Mouse (Mus musculus) heart, adult 2 months (tissue): ENCODE results near the gene Fam241b. TPM values are rescaled to one million over a fixed set of nuclear protein-coding genes. Genes with fewer than 3 reads are reported as not detected.

ENCODE experiments used
- DNase-seq, 2 experiments: peaks; one replicate each; pipeline ENCODE4 v3.0.0; 2021
- H3K27ac ChIP-seq: fragments of 200-600 bp; 2 replicates; pipeline ENCODE4 v1.8.1; 2022
- H3K27me3 ChIP-seq: fragments of 200-500 bp; 2 replicates; pipeline ENCODE4 v1.6.1; 2012; ENCODE audit warnings: mild to moderate bottlenecking, low read length, inconsistent platforms, mixed read lengths; ENCODE audit not compliant: control insufficient read depth, insufficient read depth
- H3K36me3 ChIP-seq: fragments of 200-500 bp; 2 replicates; pipeline ENCODE4 v1.6.1; 2012; ENCODE audit warnings: low read length, inconsistent platforms; ENCODE audit not compliant: control insufficient read depth, insufficient read depth
- H3K4me1 ChIP-seq: fragments of 200-500 bp; 2 replicates; pipeline ENCODE4 v1.6.1; 2011; ENCODE audit warnings: low read length; ENCODE audit not compliant: control insufficient read depth, insufficient read depth
- H3K4me3 ChIP-seq: fragments of 200-600 bp; 2 replicates; pipeline ENCODE4 v1.8.1; 2022
- H3K79me2 ChIP-seq: fragments of 200-500 bp; replicated peaks from 2 replicates; pipeline ENCODE4 v1.6.1; 2012; ENCODE audit warnings: mild to moderate bottlenecking, inconsistent platforms, low read length, moderate library complexity, mixed read lengths; ENCODE audit not compliant: control insufficient read depth, insufficient read depth
- H3K9ac ChIP-seq: fragments of 200-500 bp; 2 replicates; pipeline ENCODE4 v1.6.1; 2012; ENCODE audit warnings: low read depth, mild to moderate bottlenecking, control low read depth, inconsistent platforms, low read length, mixed read lengths
- CTCF ChIP-seq: fragments of 200-600 bp; IDR thresholded peaks from 2 replicates; pipeline ENCODE4 v1.8.1; 2022; ENCODE audit warnings: antibody characterized with exemption, mild to moderate bottlenecking, moderate library complexity
- EP300 ChIP-seq: fragments of 200-500 bp; IDR thresholded peaks from 2 replicates; pipeline ENCODE4 v1.6.1; 2011; ENCODE audit warnings: low read depth, low read length, control low read depth; ENCODE audit not compliant: insufficient read depth
- POLR2A ChIP-seq: fragments of 200-500 bp; IDR thresholded peaks from 2 replicates; pipeline ENCODE4 v1.6.1; 2011; ENCODE audit warnings: mild to moderate bottlenecking, low read depth, low read length, control low read depth; ENCODE audit not compliant: insufficient read depth
- WGBS: fragments of 180-500 bp; shearing (Covaris S2); methylation state at CpG from one replicate; pipeline ENCODE4 v1.1.7; 2018; 5-methylcytosine and 5-hydroxymethylcytosine counted together
- intact Hi-C: fragments of 180-260 bp; cut with DNase I; formaldehyde crosslinking; loops from one replicate; pipeline ENCODE4 v1.15.1; 2025
- long read RNA-seq: library from polyadenylated mRNA; stranded (forward); transcript quantifications from one replicate; pipeline ENCODE4 v2.0.0, GENCODE M21; 2021
- polyA plus RNA-seq: library from polyadenylated mRNA; depleted of rRNA; stranded (reverse); fragments of >200 nt; gene quantifications from 2 replicates; pipeline ENCODE4 v1.2.3, GENCODE M21; 2012; rRNA removed
- total RNA-seq, 2 experiments: library from RNA; stranded (reverse); gene quantifications; 2 replicates each; pipeline ENCODE4 v1.2.3; 2021

Fam241b gene
- 1 to 10 TPM; 3.0 to 3.2 TPM for total RNA-seq
- polyA plus RNA-seq = 2.5 and 3.3 TPM in 2 replicates
- long read RNA-seq = 0 reads

GRCm38 (mm10) chr10:62143820-62144219 lies at the start of gene Fam241b:
Gene Fam241b (minus strand): TSS chr10:62143920.
- Histone ChIP-seq H3K36me3 (no peaks in the 10 kb centered on the region), H3K4me1 (no peaks in the 10 kb centered on the region), H3K79me2 (no peaks in the 10 kb centered on the region), H3K27me3 (no peaks in the 10 kb centered on the region), H3K4me3 (no peak within 1 kb of the TSS), H3K27ac (no peak within 1 kb of the TSS), H3K9ac (no peak within 1 kb of the TSS)
- no peak for DNase-seq
- TF ChIP-seq EP300 = no peak
- no peak for TF ChIP-seq CTCF
- TF ChIP-seq POLR2A = no peak
- intact Hi-C loops = no loop called here
- 53% methylated on average over 8 of the region's 8 CpGs for WGBS

DNA sequence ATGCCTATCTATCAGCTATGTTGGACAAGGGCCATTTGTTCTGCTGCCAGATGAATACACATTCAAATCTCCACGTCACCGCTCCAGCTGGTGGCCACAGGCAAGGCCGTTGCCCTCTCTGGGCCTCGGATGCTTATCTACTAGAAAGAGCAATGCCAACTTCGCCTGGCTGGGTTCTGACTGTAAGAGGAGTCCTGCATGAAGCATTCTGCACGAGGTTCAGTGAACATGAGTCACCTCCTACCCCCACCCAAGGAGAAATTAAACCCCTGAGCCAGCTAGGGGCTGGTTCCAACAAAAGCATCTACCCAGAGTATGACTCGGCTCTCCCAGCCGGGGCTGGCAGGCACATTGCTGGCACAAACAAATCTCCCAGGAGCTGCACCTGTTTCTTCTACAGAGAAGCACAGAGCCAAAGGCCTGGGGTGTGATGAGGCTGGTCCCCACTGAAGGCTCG lies 49.0 kb upstream of the Fam241b start:
- Histone ChIP-seq H3K36me3 (no peaks in the 10 kb centered on the region), H3K4me3 (no peak overlapping the region), H3K79me2 (no peaks in the 10 kb centered on the region), H3K27ac (no peak overlapping the region), H3K27me3 (no peaks in the 10 kb centered on the region), H3K4me1 (no peaks in the 10 kb centered on the region), H3K9ac (no peak overlapping the region)
- TF ChIP-seq POLR2A (no peak), CTCF (no peak), EP300 (no peak)
- peak in 1 of 2 experiments; percentile 47 for DNase-seq
- WGBS = 45% methylated on average over 9 of the region's 9 CpGs
- intact Hi-C loops = loop anchor here (5.0 kb wide), 1 partner anchor 295 kb away; the partner anchor contains the start of gene Vps26a

- DNase-seq = no peak
- Histone ChIP-seq H3K36me3 (no peaks in the 10 kb centered on the region), H3K27me3 (no peaks in the 10 kb centered on the region), H3K9ac (no peak overlapping the region), H3K79me2 (no peaks in the 10 kb centered on the region), H3K4me1 (no peaks in the 10 kb centered on the region), H3K4me3 (no peak overlapping the region), H3K27ac (no peak overlapping the region)
- WGBS = 96% methylated on average over 7 of the region's 7 CpGs
- no peak for TF ChIP-seq EP300
- no peak for TF ChIP-seq CTCF
- no peak for TF ChIP-seq POLR2A
- intact Hi-C loops = loop anchor here (5.0 kb wide), 1 partner anchor 296 kb away; the partner anchor contains the start of gene Vps26a
These were observed 47.1 kb upstream of the Fam241b start for GRCm38 (mm10) chr10:62190821-62191220.

GRCm38 (mm10) chr10:62189910-62190309 lies 46.2 kb upstream of the Fam241b start:
- 83% methylated on average over 4 of the region's 4 CpGs for WGBS
- H3K27me3 ChIP-seq = no peaks in the 10 kb centered on the region
- H3K9ac ChIP-seq = no peak overlapping the region
- H3K79me2 ChIP-seq = no peaks in the 10 kb centered on the region
- peak in 1 of 2 experiments; percentile 45 for DNase-seq
- H3K27ac ChIP-seq = peak overlapping the region; percentile 73
- intact Hi-C loops = loop anchor here (5.0 to 10.0 kb wide), 4 partner anchors 195 to 315 kb away; partner anchors contain the start of gene Vps26a
- no peaks in the 10 kb centered on the region for H3K36me3 ChIP-seq
- TF ChIP-seq POLR2A = no peak
- no peak for TF ChIP-seq EP300
- TF ChIP-seq CTCF = no peak
- no peaks in the 10 kb centered on the region for H3K4me1 ChIP-seq
- peak overlapping the region; percentile 26 for H3K4me3 ChIP-seq

DNA sequence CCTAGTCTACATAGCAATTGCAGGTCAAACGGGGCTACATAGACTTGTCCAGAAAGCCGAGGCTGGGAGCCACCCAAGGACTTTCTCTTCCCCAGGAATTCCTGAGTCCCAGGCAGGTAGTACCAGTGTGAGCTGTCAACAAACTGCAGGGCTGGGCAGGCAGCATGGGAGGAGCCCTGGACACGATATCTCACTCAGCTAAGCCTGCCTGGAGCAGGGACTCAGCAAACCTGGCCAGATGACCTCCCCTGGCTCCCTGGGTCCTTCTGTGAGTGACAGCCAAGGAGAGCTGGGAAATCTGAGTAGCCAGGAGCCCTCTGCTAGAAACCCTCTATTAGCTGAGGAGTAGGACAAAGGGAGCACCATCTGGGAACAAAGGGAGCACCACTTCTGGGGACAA lies 45.6 kb upstream of the Fam241b start:
- 38% methylated on average over 3 of the region's 3 CpGs for WGBS
- intact Hi-C loops = loop anchor here (10.0 kb wide), 3 partner anchors 195 to 315 kb away; no protein-coding TSS in a partner anchor
- H3K4me3 ChIP-seq = no peak overlapping the region
- H3K9ac ChIP-seq = no peak overlapping the region
- DNase-seq = no peak
- peak overlapping the region; percentile 73 for H3K27ac ChIP-seq
- no peak for TF ChIP-seq CTCF
- no peak for TF ChIP-seq POLR2A
- TF ChIP-seq EP300 = no peak
- no peaks in the 10 kb centered on the region for H3K4me1 ChIP-seq
- H3K79me2 ChIP-seq = no peaks in the 10 kb centered on the region
- no peaks in the 10 kb centered on the region for H3K27me3 ChIP-seq
- no peaks in the 10 kb centered on the region for H3K36me3 ChIP-seq

GRCm38 (mm10) chr10:62186882-62187281 lies 43.2 kb upstream of the Fam241b start:
- no peaks in the 10 kb centered on the region for H3K36me3 ChIP-seq
- H3K9ac ChIP-seq = no peak overlapping the region
- WGBS = 22% methylated on average over 7 of the region's 7 CpGs
- no peaks in the 10 kb centered on the region for H3K4me1 ChIP-seq
- H3K4me3 ChIP-seq = no peak overlapping the region
- H3K79me2 ChIP-seq = no peaks in the 10 kb centered on the region
- intact Hi-C loops = loop anchor here (1.0 to 10.0 kb wide), 4 partner anchors 56 to 312 kb away; no protein-coding TSS in a partner anchor
- DNase-seq = peak; percentile 74 to 89
- no peaks in the 10 kb centered on the region for H3K27me3 ChIP-seq
- no peak overlapping the region for H3K27ac ChIP-seq
- TF ChIP-seq POLR2A (no peak), EP300 (peak; percentile 70; the same call in 1 of the 2 replicates)
